Mouse (Mus musculus): ENCODE results near the gene Gjd3.

The Gjd3 gene

GRCm38 (mm10) chr11:98990866-98991265 is 8.1 kb upstream of the Gjd3 start:
- ChIA-PET CTCF (interaction anchor here in 1 of 4 experiments (0.6 kb wide), 1 partner anchor 71 kb away, joined by 4 read pairs; no protein-coding TSS in a partner anchor), POLR2A (interaction anchor here (0.5 to 9.3 kb wide), 13 partner anchors 7 to 156 kb away, joined by 3 to 57 read pairs (median 4); partner anchors contain the start of genes Gjd3 (in 2 of the 4), Rara (in 1 of the 4) and Top2a (in 1 of the 4))

- POLR2A ChIA-PET = interaction anchor here (0.8 to 9.3 kb wide), 17 partner anchors 9 to 79 kb away, joined by 3 to 57 read pairs (median 5); partner anchors contain the start of gene Top2a (in 2 of the 4)
- CTCF ChIA-PET = interaction anchor here in 2 of 4 experiments (0.9 to 2.0 kb wide), 4 partner anchors 67 to 136 kb away, joined by 3 to 6 read pairs (median 4); no protein-coding TSS in a partner anchor
Measured at GRCm38 (mm10) chr11:98988260-98988659, 5.4 kb upstream of the Gjd3 start.

GRCm38 (mm10) chr11:98985542-98985941 is 2.7 kb upstream of the Gjd3 start:
- ChIA-PET CTCF (interaction anchor here in 2 of 4 experiments (0.6 to 4.3 kb wide), 6 partner anchors 31 to 144 kb away, joined by 3 to 17 read pairs (median 5); no protein-coding TSS in a partner anchor), POLR2A (interaction anchor here in 3 of 4 experiments (0.6 to 9.3 kb wide), 20 partner anchors 7 to 141 kb away, joined by 3 to 57 read pairs (median 5); partner anchors contain the start of gene Top2a (in 2 of the 3))

GRCm38 (mm10) chr11:98983551-98983950 is 735 bp upstream of the Gjd3 start:
- ChIA-PET POLR2A (interaction anchor here in 3 of 4 experiments (0.6 to 9.3 kb wide), 25 partner anchors 9 to 1336 kb away, joined by 3 to 57 read pairs (median 3); partner anchors contain the start of genes Top2a (in 2 of the 3) and Eif1 (in 1 of the 3)), CTCF (interaction anchor here in 3 of 4 experiments (0.6 to 4.3 kb wide), 17 partner anchors 8 to 167 kb away, joined by 3 to 17 read pairs (median 3); no protein-coding TSS in a partner anchor)

GRCm38 (mm10) chr11:98981997-98982772 is 631 bp downstream of the Gjd3 start:
- POLR2A ChIA-PET = interaction anchor here (0.5 to 5.0 kb wide), 31 partner anchors 9 to 209 kb away, joined by 3 to 38 read pairs (median 4); partner anchors contain the start of genes Top2a (in 3 of the 4) and Cdc6 (in 2 of the 4)
- CTCF ChIA-PET = interaction anchor here (0.6 to 2.6 kb wide), 23 partner anchors 10 to 270 kb away, joined by 3 to 14 read pairs (median 4); no protein-coding TSS in a partner anchor

- ChIA-PET POLR2A (interaction anchor here in 3 of 4 experiments (0.5 to 5.0 kb wide), 30 partner anchors 9 to 249 kb away, joined by 3 to 27 read pairs (median 4); partner anchors contain the start of genes Cdc6 (in 2 of the 3) and Top2a (in 1 of the 3)), CTCF (interaction anchor here (0.5 to 2.6 kb wide), 19 partner anchors 9 to 269 kb away, joined by 3 to 14 read pairs (median 4); no protein-coding TSS in a partner anchor)
Measured at GRCm38 (mm10) chr11:98981289-98981996, 1.4 kb downstream of the Gjd3 start.

- CTCF ChIA-PET = interaction anchor here in 1 of 4 experiments (2.6 kb wide), 1 partner anchor 58 kb away, joined by 7 read pairs; no protein-coding TSS in a partner anchor
- POLR2A ChIA-PET = interaction anchor here in 2 of 4 experiments (0.8 to 2.6 kb wide), 9 partner anchors 9 to 172 kb away, joined by 3 to 13 read pairs (median 4); no protein-coding TSS in a partner anchor
Measured at GRCm38 (mm10) chr11:98979356-98979755, 3.5 kb downstream of the Gjd3 start.

- POLR2A ChIA-PET = interaction anchor here in 3 of 4 experiments (0.7 to 2.6 kb wide), 19 partner anchors 9 to 189 kb away, joined by 3 to 13 read pairs (median 4); partner anchors contain the start of gene Top2a (in 1 of the 3)
Measured at GRCm38 (mm10) chr11:98978526-98979148, 4.2 kb downstream of the Gjd3 start.

GRCm38 (mm10) chr11:98974871-98975719 is 7.7 kb downstream of the Gjd3 start:
- ChIA-PET POLR2A (interaction anchor here (0.6 to 2.1 kb wide), 20 partner anchors 8 to 151 kb away, joined by 3 to 8 read pairs (median 4); partner anchors contain the start of genes Rara (in 1 of the 4) and Top2a (in 1 of the 4)), CTCF (interaction anchor here (0.5 to 4.4 kb wide), 47 partner anchors 8 to 420 kb away, joined by 3 to 17 read pairs (median 3); no protein-coding TSS in a partner anchor)

More at GRCm38 (mm10) chr11:98978526-98979148, 4.2 kb downstream of the Gjd3 start:
- CTCF ChIA-PET = interaction anchor here in 3 of 4 experiments (0.6 to 4.4 kb wide), 9 partner anchors 16 to 172 kb away, joined by 3 to 17 read pairs (median 5); no protein-coding TSS in a partner anchor

- CTCF ChIA-PET = interaction anchor here in 2 of 4 experiments (0.6 to 4.4 kb wide), 10 partner anchors 12 to 235 kb away, joined by 3 to 17 read pairs (median 5); no protein-coding TSS in a partner anchor
- POLR2A ChIA-PET = interaction anchor here in 3 of 4 experiments (0.7 to 2.1 kb wide), 6 partner anchors 42 to 136 kb away, joined by 3 to 8 read pairs (median 4); partner anchors contain the start of genes Rara (in 1 of the 3) and Wipf2 (in 1 of the 3)
Measured at GRCm38 (mm10) chr11:98974213-98974612, 8.6 kb downstream of the Gjd3 start.

GRCm38 (mm10) chr11:98973584-98973983 is 9.2 kb downstream of the Gjd3 start:
- ChIA-PET POLR2A (interaction anchor here in 2 of 4 experiments (0.7 to 2.1 kb wide), 4 partner anchors 45 to 94 kb away, joined by 3 to 7 read pairs (median 4); partner anchors contain the start of gene Rara (in 1 of the 2)), CTCF (interaction anchor here in 2 of 4 experiments (1.8 to 2.3 kb wide), 6 partner anchors 8 to 151 kb away, joined by 9 to 35 read pairs (median 16); partner anchors contain the start of gene Gjd3 (in 1 of the 2))

- POLR2A ChIA-PET = interaction anchor here (0.8 to 2.1 kb wide), 26 partner anchors 8 to 275 kb away, joined by 3 to 13 read pairs (median 4); partner anchors contain the start of genes Gjd3 (in 1 of the 4) and Rara (in 1 of the 4)
- CTCF ChIA-PET = interaction anchor here (0.5 to 2.2 kb wide), 56 partner anchors 7 to 314 kb away, joined by 3 to 35 read pairs (median 4); partner anchors contain the start of genes Gjd3 (in 2 of the 4), Cdc6 (in 1 of the 4) and Msl1 (in 1 of the 4)
Measured at GRCm38 (mm10) chr11:98972801-98973360, 9.9 kb downstream of the Gjd3 start.

- CTCF ChIA-PET = interaction anchor here (0.5 to 2.2 kb wide), 61 partner anchors 8 to 314 kb away, joined by 3 to 35 read pairs (median 4); partner anchors contain the start of genes Gjd3 (in 2 of the 4), Cdc6 (in 1 of the 4) and Msl1 (in 1 of the 4)
Measured at GRCm38 (mm10) chr11:98972215-98972614, 10.6 kb downstream of the Gjd3 start.

GRCm38 (mm10) chr11:98971316-98972031 is 11.3 kb downstream of the Gjd3 start:
- ChIA-PET POLR2A (interaction anchor here (0.5 to 2.1 kb wide), 29 partner anchors 8 to 273 kb away, joined by 3 to 13 read pairs (median 4); partner anchors contain the start of genes Gjd3 (in 1 of the 4) and Rara (in 1 of the 4)), CTCF (interaction anchor here (0.5 to 2.8 kb wide), 47 partner anchors 8 to 236 kb away, joined by 3 to 35 read pairs (median 5); partner anchors contain the start of genes Gjd3 (in 2 of the 4), Cdc6 (in 1 of the 4) and Msl1 (in 1 of the 4))

More at GRCm38 (mm10) chr11:98972215-98972614, 10.6 kb downstream of the Gjd3 start:
- POLR2A ChIA-PET = interaction anchor here (0.5 to 2.1 kb wide), 32 partner anchors 9 to 274 kb away, joined by 3 to 13 read pairs (median 4); partner anchors contain the start of genes Gjd3 (in 1 of the 4) and Rara (in 1 of the 4)
